In genomic region chr6:125107705-125108104, GRCm38 (mm10) we compare ENCODE assay signal across 1 mouse cellular context.
TF ChIP-seq lines count a peak whose summit lies in the region.

No protein-coding gene starts in this region.

TF ChIP-seq in CH12.LX, 34 proteins besides CTCF, POLR2A, EP300 and RAD21:
- TF ChIP-seq ZMIZ1 (IDR thresholded peaks at IDR 0.05; ENCODE audit: low read depth, low read length) (no peak), ETS1 (conservative IDR thresholded peaks at IDR 0.05; ENCODE audit: low read depth, low read length) (no peak), USF1 (IDR thresholded peaks at IDR 0.05; ENCODE audit: low read depth, low read length) (no peak), ELF1 (IDR thresholded peaks at IDR 0.05; ENCODE audit: low read depth, low read length) (no peak), JUN (IDR thresholded peaks at IDR 0.05; ENCODE audit: insufficient read depth, low read depth, low read length) (no peak), NRF1 (IDR thresholded peaks at IDR 0.05; ENCODE audit: low read depth, low read length) (no peak), TBP (conservative IDR thresholded peaks at IDR 0.05; ENCODE audit: low read depth, low read length) (no peak), SIN3A (IDR thresholded peaks at IDR 0.05; ENCODE audit: low read length) (no peak), KAT2A (IDR thresholded peaks at IDR 0.05; ENCODE audit: insufficient replicate concordance, low read length) (no peak), UBTF (IDR thresholded peaks at IDR 0.05; ENCODE audit: low read depth, low read length) (no peak), E2F4 (IDR thresholded peaks at IDR 0.05; ENCODE audit: insufficient replicate concordance, low read depth, low read length) (no peak), IRF4 (IDR thresholded peaks at IDR 0.05; ENCODE audit: low read depth, low read length) (no peak), MAX (IDR thresholded peaks at IDR 0.05; ENCODE audit: low read length) (no peak), ZKSCAN1 (IDR thresholded peaks at IDR 0.05; ENCODE audit: borderline replicate concordance, low read depth, low read length) (no peak), MAZ (IDR thresholded peaks at IDR 0.05; ENCODE audit: low read depth, low read length) (no peak), MEF2A (IDR thresholded peaks at IDR 0.05; ENCODE audit: borderline replicate concordance, low read depth, low read length) (no peak), MXI1 (IDR thresholded peaks at IDR 0.05; ENCODE audit: low read depth, low read length) (no peak)
